Mouse (Mus musculus) cerebellum, adult 2 months (tissue): ENCODE results near the gene Naa15.

Source experiments
- CTCF ChIP-seq: fragments of 200-500 bp; IDR thresholded peaks from 2 replicates; pipeline ENCODE4 v1.5.1; 2011; ENCODE audit warnings: low read depth, mild to moderate bottlenecking, control low read depth, low read length, moderate library complexity, borderline replicate concordance; ENCODE audit not compliant: insufficient read depth
- POLR2A ChIP-seq: fragments of 200-500 bp; IDR thresholded peaks from 2 replicates; pipeline ENCODE4 v1.6.1; 2011; ENCODE audit warnings: low read length, control low read depth, borderline replicate concordance; ENCODE audit not compliant: insufficient read depth

- TF ChIP-seq POLR2A (no peak), CTCF (no peak)
These were observed 41.4 kb upstream of the Naa15 start for GRCm38 (mm10) chr3:51373544-51373943.
